ENCODE assay signal across 7 mouse cellular contexts in genomic region chr9:70863299-70863698, GRCm38 (mm10).
DNase-seq lines count a peak whose midpoint lies in the region; ATAC-seq and TF ChIP-seq lines count a peak whose summit lies in the region.

No protein-coding gene starts in this region.

- ATAC-seq in heart, embryonic 15.5 days (replicated peaks; ENCODE audit: insufficient number of reproducible peaks, insufficient read depth, low FRiP score, low read depth): no peak
- ATAC-seq in neural tube, embryonic 11.5 days (ENCODE audit: insufficient read depth, low FRiP score, low TSS enrichment): peak; percentile 71; the same call in 1 of the 2 replicates

- peak overlapping the region; percentile 36; the same call in 1 of the 2 replicates for H3K27ac ChIP-seq in heart, embryonic 15.5 days
- 0 out of 2 replicates have a peak overlapping the region, but pooled peaks have one; percentile 9 for H3K27ac ChIP-seq in neural tube, embryonic 11.5 days (ENCODE audit: low read depth, low read length)

- H3K27me3 ChIP-seq in E14TG2a.4 (ENCODE audit: insufficient read depth, low read length): peaks cover 8% of the 10 kb centered on the region
- H3K27me3 ChIP-seq in heart, embryonic 15.5 days: no peaks in the 10 kb centered on the region
- H3K27me3 ChIP-seq in neural tube, embryonic 11.5 days (ENCODE audit: control insufficient read depth, insufficient read depth, low read length): no peaks in the 10 kb centered on the region

- peak overlapping the region; percentile 46 for H3K4me3 ChIP-seq in E14TG2a.4 (replicated peaks; ENCODE audit: low read length)
- no peak overlapping the region for H3K4me3 ChIP-seq in heart, embryonic 15.5 days
- no peak overlapping the region for H3K4me3 ChIP-seq in neural tube, embryonic 11.5 days (ENCODE audit: low read depth, low read length)

- 44% methylated on average over 8 of the region's 8 CpGs for WGBS in heart, embryonic 15.5 days
- 9% methylated on average over 8 of the region's 8 CpGs for WGBS in neural tube, embryonic 11.5 days

- TF ChIP-seq CTCF in E14TG2a.4 (conservative IDR thresholded peaks at IDR 0.05; ENCODE audit: low read length): no peak

- H3K4me2 ChIP-seq in heart, embryonic 15.5 days: no peak overlapping the region
- no peak overlapping the region for H3K4me2 ChIP-seq in neural tube, embryonic 11.5 days (ENCODE audit: low read depth)

- no peak overlapping the region for H3K9ac ChIP-seq in heart, embryonic 15.5 days
- H3K9ac ChIP-seq in neural tube, embryonic 11.5 days (ENCODE audit: low read length): no peak overlapping the region

- H3K4me1 ChIP-seq in E14TG2a.4 (replicated peaks; ENCODE audit: low read depth, low read length): peaks cover 33% of the 10 kb centered on the region
- peaks cover 5% of the 10 kb centered on the region for H3K4me1 ChIP-seq in heart, embryonic 15.5 days (replicated peaks)
- H3K4me1 ChIP-seq in neural tube, embryonic 11.5 days (ENCODE audit: control insufficient read depth, insufficient read depth, low read length): peaks cover 9% of the 10 kb centered on the region; the same call in 1 of the 2 replicates

- no peaks in the 10 kb centered on the region for H3K9me3 ChIP-seq in E14TG2a.4 (ENCODE audit: low read length)
- H3K9me3 ChIP-seq in heart, embryonic 15.5 days (replicated peaks): no peaks in the 10 kb centered on the region
- H3K9me3 ChIP-seq in neural tube, embryonic 11.5 days (ENCODE audit: control insufficient read depth, low read length): no peaks in the 10 kb centered on the region

- peak; percentile 69 for DNase-seq in ZHBTc4 (ENCODE audit: low read depth, low spot score)
- peak; percentile 61 to 72 for DNase-seq in kidney, postnatal 36 days
- DNase-seq in neural tube, embryonic 11.5 days (ENCODE audit: low spot score): peak; percentile 60
- DNase-seq in frontal cortex, postnatal 14 days (ENCODE audit: low spot score in 2 of 2): no peak
- DNase-seq in left cerebral cortex, postnatal 36 days (ENCODE audit: low spot score in 2 of 2): no peak

- intact Hi-C loops in left cerebral cortex, postnatal 36 days (cut with DNase I): no loop called here

- no peaks in the 10 kb centered on the region for H3K36me3 ChIP-seq in E14TG2a.4 (ENCODE audit: insufficient read depth, low read length)
- no peaks in the 10 kb centered on the region for H3K36me3 ChIP-seq in heart, embryonic 15.5 days
- no peaks in the 10 kb centered on the region for H3K36me3 ChIP-seq in neural tube, embryonic 11.5 days (ENCODE audit: control insufficient read depth, insufficient read depth, low read length)

Comparison
In these comparisons a context has a peak if more than half of its experiments do, and no peak if none do; other contexts are left out.
1. DNase-seq: peak in ZHBTc4 (single experiment), kidney, postnatal 36 days (2 of 2) and neural tube, embryonic 11.5 days (single experiment); none in frontal cortex, postnatal 14 days (0 of 2) and left cerebral cortex, postnatal 36 days (0 of 2).